Mouse (Mus musculus): ENCODE results near the gene Gm9049. TPM values are rescaled to one million over a fixed set of nuclear protein-coding genes. Genes with fewer than 3 reads are reported as not detected.
"Not testable (repeated sequence)": the region's sequence is repeated elsewhere in the genome, so short reads cannot be mapped to it uniquely, and the experiment has no call there.

Gm9049 gene
- 0.08 TPM in 1 of 2 replicates, not detected in the other for polyA plus RNA-seq (2012; rRNA removed)

DNA sequence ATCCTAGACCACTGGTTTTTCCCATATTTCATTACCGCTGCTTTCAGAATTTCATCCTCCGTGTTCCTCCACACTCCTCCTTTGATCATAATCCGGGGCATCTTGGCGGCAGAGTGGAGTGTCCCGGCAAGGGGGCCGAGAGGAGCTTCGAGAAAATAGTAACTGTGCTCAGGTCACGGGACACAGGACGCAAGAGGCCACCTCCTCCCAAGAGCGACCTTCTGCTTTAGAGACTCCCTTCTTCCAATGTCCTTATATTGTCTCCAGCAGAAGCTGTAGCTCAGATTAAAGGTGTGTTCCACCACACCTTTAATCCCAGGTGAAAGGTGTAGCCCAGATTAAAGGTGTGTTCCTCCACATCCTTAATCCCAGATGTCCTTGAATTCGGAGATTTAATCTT, at the start of gene Gm9049:
TSS of gene Gm9049 (minus strand) at position 101 of the 400 bp plus-strand sequence.
- not testable (repeated sequence) for DNase-seq (ENCODE audit: extremely low spot score in 1 of 2, low spot score in 1 of 2)

DNA sequence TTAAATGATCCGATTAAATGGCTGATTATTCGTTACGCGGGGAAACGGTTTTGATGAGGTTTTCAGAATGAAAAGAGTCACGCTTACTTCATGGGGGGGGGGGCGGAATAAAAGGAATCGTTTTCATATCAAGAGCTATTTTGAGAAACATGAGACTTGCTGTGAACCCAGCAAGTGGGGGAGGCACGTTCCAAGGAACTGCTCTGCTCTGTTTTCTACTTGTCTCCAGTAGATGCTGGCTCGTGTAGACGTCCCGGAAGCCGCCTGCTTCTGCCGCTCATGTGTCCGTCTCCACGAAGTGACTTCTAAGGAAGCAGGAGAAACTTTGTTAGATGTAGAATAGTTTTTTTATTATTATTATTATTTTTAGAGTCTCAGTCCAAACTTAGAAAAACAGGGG, 46.0 kb upstream of the Gm9049 start:
- peak in 1 of 2 experiments; percentile 17 for DNase-seq (ENCODE audit: extremely low spot score in 1 of 2, low spot score in 1 of 2)

GRCm38 (mm10) chr10:118370443-118370842, 16.5 kb upstream of the Gm9049 start:
- peak; percentile 74 to 92 for DNase-seq (ENCODE audit: extremely low spot score in 1 of 2, low spot score in 1 of 2)

DNA sequence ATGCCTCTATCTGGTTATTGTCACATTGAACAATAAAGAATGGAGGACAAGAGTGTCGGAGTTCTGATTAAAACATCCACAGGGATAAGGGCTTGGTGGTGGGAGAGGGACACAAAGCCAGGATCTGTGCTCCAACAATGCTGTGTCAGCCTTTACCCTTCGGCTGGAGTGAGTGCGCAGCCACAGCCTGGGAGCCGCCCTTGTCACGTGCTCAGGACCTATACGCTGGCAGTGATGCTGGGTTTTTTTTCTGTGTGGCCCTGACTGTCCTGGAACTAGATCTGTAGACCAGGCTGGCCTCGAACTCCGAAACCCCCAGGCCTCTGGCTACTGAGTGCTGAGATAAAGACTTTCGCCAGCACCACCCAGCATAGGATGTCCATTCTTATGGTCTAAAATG, 15.6 kb upstream of the Gm9049 start:
- no peak for DNase-seq (ENCODE audit: extremely low spot score in 1 of 2, low spot score in 1 of 2)

DNA sequence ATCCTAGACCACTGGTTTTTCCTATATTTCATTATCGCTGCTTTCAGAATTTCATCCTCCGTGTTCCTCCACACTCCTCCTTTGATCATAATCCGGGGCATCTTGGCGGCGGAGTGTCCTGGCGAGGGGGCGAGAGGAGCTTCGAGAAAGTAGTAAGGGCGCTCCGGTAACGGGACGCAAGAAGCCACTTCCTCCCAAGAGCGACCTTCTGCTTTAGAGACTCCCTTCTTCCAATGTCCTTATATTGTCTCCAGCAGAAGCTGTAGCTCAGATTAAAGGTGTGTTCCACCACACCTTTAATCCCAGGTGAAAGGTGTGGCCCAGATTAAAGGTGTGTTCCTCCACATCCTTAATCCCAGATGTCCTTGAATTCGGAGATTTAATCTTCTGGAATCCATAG, 5.3 kb downstream of the Gm9049 start, which contains the start of gene Gm9048:
TSS of gene Gm9048 (minus strand) at position 101 of the 400 bp plus-strand sequence.
- DNase-seq (ENCODE audit: extremely low spot score in 1 of 2, low spot score in 1 of 2), result not testable (repeated sequence)

GRCm38 (mm10) chr10:118343155-118343554, 10.8 kb downstream of the Gm9049 start, which contains the start of gene Gm9046:
Gm9046 (minus strand) TSS chr10:118343255.
- DNase-seq (ENCODE audit: extremely low spot score in 1 of 2, low spot score in 1 of 2), result not testable (repeated sequence)

- not testable (repeated sequence) for DNase-seq (ENCODE audit: extremely low spot score in 1 of 2, low spot score in 1 of 2)
Measured at GRCm38 (mm10) chr10:118337731-118338130, 16.2 kb downstream of the Gm9049 start, which contains the start of gene Gm9045. Gm9045 (minus strand) TSS chr10:118337831.

GRCm38 (mm10) chr10:118332308-118332707, 21.6 kb downstream of the Gm9049 start, which contains the start of gene Gm9044:
Gm9044 (minus strand) TSS chr10:118332408.
- not testable (repeated sequence) for DNase-seq (ENCODE audit: extremely low spot score in 1 of 2, low spot score in 1 of 2)

- not testable (repeated sequence) for DNase-seq (ENCODE audit: extremely low spot score in 1 of 2, low spot score in 1 of 2)
Measured at GRCm38 (mm10) chr10:118326869-118327268, 27.0 kb downstream of the Gm9049 start, which contains the start of gene Gm9040. Gm9040 (minus strand) TSS chr10:118326969.

DNA sequence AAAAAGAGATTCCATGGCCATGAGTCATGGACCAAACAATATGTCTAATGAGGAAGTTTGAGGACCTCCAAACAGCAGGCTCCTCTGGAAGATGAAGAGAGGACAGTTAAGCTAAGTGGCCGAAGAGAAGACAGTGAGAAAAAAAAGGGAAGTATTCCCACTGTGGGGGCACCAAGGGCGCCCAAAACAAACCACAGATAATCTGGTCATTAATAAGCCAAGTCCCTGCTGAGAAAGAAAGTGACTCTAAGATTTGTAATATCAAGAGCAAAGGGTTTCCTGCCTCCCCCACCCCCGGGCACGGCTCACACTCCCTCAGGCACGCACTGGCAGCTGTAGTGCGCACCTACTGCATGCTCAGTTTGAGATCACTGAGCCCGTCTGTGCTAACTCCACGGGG, 34.9 kb downstream of the Gm9049 start:
- no peak for DNase-seq (ENCODE audit: extremely low spot score in 1 of 2, low spot score in 1 of 2)

GRCm38 (mm10) chr10:118302133-118302532, 51.8 kb downstream of the Gm9049 start:
- not testable (repeated sequence) for DNase-seq (ENCODE audit: extremely low spot score in 1 of 2, low spot score in 1 of 2)

Other genes with a start within 250 kb of the Gm9049 start
- 18.3 and 20.6 TPM in 2 replicates for gene Mdm1, start 212.3 kb downstream of the Gm9049 start, polyA plus RNA-seq (2012; rRNA removed)
- 0.08 TPM in 1 of 2 replicates, not detected in the other for gene Il22, start 149.2 kb downstream of the Gm9049 start, polyA plus RNA-seq (2012; rRNA removed)
- 0.04 TPM in 1 of 2 replicates, not detected in the other for gene Gm32717, start 113.3 kb downstream of the Gm9049 start, polyA plus RNA-seq (2012; rRNA removed)
- 0.04 TPM in 1 of 2 replicates, not detected in the other for gene Gm32802, start 95.4 kb downstream of the Gm9049 start, polyA plus RNA-seq (2012; rRNA removed)
- gene Iltifb, start 59.1 kb downstream of the Gm9049 start, polyA plus RNA-seq (2012; rRNA removed), result 0.17 TPM in 1 of 2 replicates, not detected in the other
- not detected in 2 replicates for gene Gm9040, start 27.1 kb downstream of the Gm9049 start, polyA plus RNA-seq (2012; rRNA removed)
- not detected in 2 replicates for gene Gm9044, start 21.7 kb downstream of the Gm9049 start, polyA plus RNA-seq (2012; rRNA removed)
- gene Gm9045, start 16.3 kb downstream of the Gm9049 start, polyA plus RNA-seq (2012; rRNA removed), result 0.08 TPM in 1 of 2 replicates, not detected in the other
- gene Gm9046, start 10.8 kb downstream of the Gm9049 start, polyA plus RNA-seq (2012; rRNA removed), result not detected in 2 replicates
- 0.06 TPM in 1 of 2 replicates, not detected in the other for gene Gm9048, start 5.4 kb downstream of the Gm9049 start, polyA plus RNA-seq (2012; rRNA removed)
- gene Ifng, start 86.9 kb upstream of the Gm9049 start, polyA plus RNA-seq (2012; rRNA removed), result 0.10 TPM in 1 of 2 replicates, not detected in the other

All from frontal cortex, adult 2 months (tissue).